Mouse (Mus musculus): Measurements from ENCODE around the gene Hpd.

DNA sequence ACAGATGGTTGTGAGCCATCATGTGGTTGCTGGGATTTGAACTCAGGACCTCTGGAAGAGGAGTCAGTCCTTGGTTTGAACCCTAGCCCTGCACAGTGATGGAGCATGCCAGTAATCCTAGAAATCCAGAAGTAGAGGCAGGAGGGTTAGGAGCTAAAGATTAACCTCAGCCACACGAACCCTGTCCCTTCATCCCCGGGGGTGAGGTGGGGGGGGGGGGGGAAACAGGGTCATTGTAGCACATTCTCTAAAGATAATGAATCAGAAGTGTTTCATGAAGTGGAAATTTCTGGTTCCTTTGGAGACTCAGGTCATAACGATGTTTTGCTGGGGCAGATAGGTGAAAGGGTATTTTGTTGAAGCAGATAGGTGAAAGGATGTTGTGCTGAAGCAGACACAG is 8.4 kb upstream of the Hpd start:
- TF ChIP-seq CTCF (IDR thresholded peaks at IDR 0.05; ENCODE audit: borderline replicate concordance, extremely low read depth, insufficient read depth, insufficient read length) (no peak), POLR2A (IDR thresholded peaks at IDR 0.05; ENCODE audit: borderline replicate concordance, extremely low read depth, insufficient read depth, insufficient read length, poor library complexity, severe bottlenecking) (no peak)
